Mouse (Mus musculus): ENCODE data around the gene Tmem131l.

Gene Tmem131l

DNA sequence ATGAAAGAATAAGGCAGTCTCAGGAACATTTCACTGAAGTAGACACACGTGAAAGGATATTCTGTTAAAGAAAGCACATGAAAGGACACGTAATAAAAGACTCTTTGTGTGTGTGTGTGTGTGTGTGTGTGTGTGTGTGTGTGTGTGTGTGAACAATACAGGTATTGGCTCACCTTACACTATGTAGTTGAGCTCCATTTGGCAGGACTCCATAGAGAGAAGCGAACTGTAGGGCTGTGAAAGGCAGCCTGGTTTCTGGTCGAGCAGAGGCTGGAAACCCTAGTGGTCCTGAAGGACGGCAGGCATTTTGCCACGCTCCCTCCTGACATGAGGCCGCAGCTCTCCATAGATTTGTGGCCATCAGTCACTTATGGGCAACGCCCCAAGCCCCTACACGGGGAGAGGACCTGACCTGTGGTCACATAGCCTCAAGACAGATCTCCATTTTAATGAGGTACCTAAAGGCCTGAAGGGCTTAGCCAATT lies 175.9 kb downstream of the Tmem131l start:
- DNase-seq (ENCODE audit: low read depth): no peak

- no peak for DNase-seq (ENCODE audit: low read depth)
Measured at GRCm38 (mm10) chr3:83862956-83863355, 177.0 kb downstream of the Tmem131l start.

- no peak for DNase-seq (ENCODE audit: low read depth)
Measured at GRCm38 (mm10) chr3:83859595-83859994, 180.4 kb downstream of the Tmem131l start.

- DNase-seq (ENCODE audit: low read depth): no peak
Measured at GRCm38 (mm10) chr3:83859071-83859470, 180.9 kb downstream of the Tmem131l start.

DNA sequence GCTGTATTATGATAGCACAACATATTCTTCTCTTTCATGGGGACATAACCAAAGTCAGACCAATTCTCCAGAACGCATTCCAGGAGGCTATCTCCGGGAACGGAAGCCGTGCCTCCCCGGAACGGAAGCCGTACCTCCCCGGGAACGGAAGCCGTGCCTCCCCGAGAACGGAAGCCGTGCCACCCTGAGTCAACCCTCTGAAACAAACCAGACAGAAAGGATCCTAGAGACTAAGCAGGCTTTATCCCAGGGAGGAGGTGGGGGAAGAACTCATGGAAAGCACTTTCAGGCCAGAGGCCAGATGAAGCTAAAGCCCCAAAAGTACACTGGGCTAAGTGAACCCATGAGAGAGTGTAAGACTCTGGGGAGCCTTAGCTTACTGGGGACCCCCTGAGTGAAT lies 182.4 kb downstream of the Tmem131l start:
- no peak for DNase-seq (ENCODE audit: low read depth)

- DNase-seq (ENCODE audit: low read depth): no peak
Measured at GRCm38 (mm10) chr3:83855643-83856042, 184.3 kb downstream of the Tmem131l start.

- no peak for DNase-seq (ENCODE audit: low read depth)
Measured at GRCm38 (mm10) chr3:83849341-83849740, 190.6 kb downstream of the Tmem131l start.
